Mouse (Mus musculus) lung, postnatal 0 days (tissue): Measurements from ENCODE around the gene Flot1. TPM values are rescaled to one million over a fixed set of nuclear protein-coding genes. Genes with fewer than 3 reads are reported as not detected.
A peak's percentile ranks its signal among the peaks of the same experiment; 100 is the strongest.

Experiments
- ATAC-seq: fragments of 200-750 bp; cut with Nextera tagmentation; 2 replicates; pipeline ENCODE4 v1.8.0; 2017; ENCODE audit warnings: moderate library complexity
- DNase-seq: peaks from one replicate; pipeline ENCODE4 v3.0.0-alpha.2; 2016; ENCODE audit warnings: low spot score
- H3K27ac ChIP-seq: fragments of 300-500 bp; sonication (generic); 2 replicates; pipeline ENCODE4 v1.5.1; 2014; ENCODE audit warnings: antibody characterized with exemption, mild to moderate bottlenecking, low read length, mixed read lengths
- H3K27me3 ChIP-seq: fragments of 300-500 bp; sonication (generic); replicated peaks from 2 replicates; pipeline ENCODE4 v1.6.1; 2014; ENCODE audit warnings: low read length, mixed read lengths; ENCODE audit not compliant: insufficient read depth
- H3K36me3 ChIP-seq: fragments of 300-500 bp; sonication (generic); 2 replicates; pipeline ENCODE4 v1.6.1; 2014; ENCODE audit warnings: low read length, mixed read lengths; ENCODE audit not compliant: insufficient read depth
- H3K4me1 ChIP-seq: fragments of 300-500 bp; sonication (generic); 2 replicates; pipeline ENCODE4 v1.6.1; 2014; ENCODE audit warnings: antibody characterized with exemption, low read depth, low read length, mixed read lengths; ENCODE audit not compliant: insufficient read depth
- H3K4me2 ChIP-seq: fragments of 300-500 bp; sonication (generic); replicated peaks from 2 replicates; pipeline ENCODE4 v1.6.1; 2014; ENCODE audit warnings: low read depth, mild to moderate bottlenecking, low read length, moderate library complexity, mixed read lengths
- H3K4me3 ChIP-seq: fragments of 300-500 bp; sonication (generic); 2 replicates; pipeline ENCODE4 v1.5.1; 2014; ENCODE audit warnings: low read depth, low read length
- H3K9ac ChIP-seq: fragments of 300-500 bp; sonication (generic); replicated peaks from 2 replicates; pipeline ENCODE4 v1.6.1; 2014; ENCODE audit warnings: low read depth, mild to moderate bottlenecking
- H3K9me3 ChIP-seq: fragments of 300-500 bp; sonication (generic); 2 replicates; pipeline ENCODE4 v1.6.1; 2016; ENCODE audit warnings: low read length, mixed read lengths
- CTCF ChIP-seq: IDR thresholded peaks from 2 replicates; pipeline ENCODE4 v1.5.1; 2016; ENCODE audit warnings: antibody characterized with exemption, mild to moderate bottlenecking
- EP300 ChIP-seq: IDR thresholded peaks from 2 replicates; pipeline ENCODE4 v1.6.1; 2016; ENCODE audit warnings: antibody characterized with exemption, mild to moderate bottlenecking, control low read depth
- WGBS: fragments of 180-500 bp; shearing (Covaris S2); extraction: QIAGEN DNeasy Blood & Tissue Kit; methylation state at CpG from one replicate; pipeline ENCODE4 v1.1.7; 2014; 5-methylcytosine and 5-hydroxymethylcytosine counted together
- polyA plus RNA-seq: library from polyadenylated mRNA; unstranded; fragments of >200 nt; fragmentation: Nextera tagmentation; extraction: Ambion mirVana; gene quantifications from 2 replicates; pipeline ENCODE4 v1.2.1, GENCODE M21; 2015

Gene Flot1
- polyA plus RNA-seq, 1 experiment from 2014 or later = 106 TPM

DNA sequence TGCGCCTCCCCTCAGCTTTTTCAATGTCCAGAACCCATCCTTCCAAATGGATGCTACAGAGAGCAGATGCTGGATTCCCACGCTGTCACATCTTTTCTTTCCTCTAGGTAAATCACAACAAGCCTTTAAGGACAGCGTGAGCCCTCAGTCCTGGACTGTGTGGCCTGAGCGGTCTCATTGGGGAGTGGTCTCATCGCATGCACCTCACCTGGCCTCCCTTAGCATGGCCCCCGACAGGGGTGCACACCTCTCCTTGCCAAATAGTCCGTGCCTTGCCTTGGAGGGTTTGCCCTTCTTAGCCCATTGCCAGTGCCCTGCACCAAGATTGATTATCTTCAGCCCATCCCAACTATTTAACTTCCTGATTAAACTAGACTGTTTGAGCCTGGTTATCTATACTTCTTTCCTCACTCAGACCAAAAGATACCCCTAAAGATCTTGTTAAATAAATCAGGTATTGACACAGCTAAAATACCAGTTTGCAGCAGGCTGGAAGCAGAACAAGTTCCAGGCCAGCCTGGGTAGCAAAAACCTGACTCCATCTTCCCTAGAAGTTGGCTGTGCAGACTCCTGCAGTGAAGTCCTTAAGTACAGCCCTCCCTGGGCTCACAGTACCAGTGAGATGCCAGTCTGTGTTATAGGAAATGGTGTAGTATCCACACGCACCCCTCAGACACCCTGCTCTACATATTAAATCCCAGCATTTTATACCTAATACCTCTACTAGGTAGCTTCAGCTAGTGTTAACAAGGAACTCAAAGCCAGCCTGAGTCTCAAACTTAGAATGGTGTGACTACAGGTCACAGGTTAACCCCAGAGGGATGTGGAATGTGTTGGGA lies 9.6 kb downstream of the Flot1 start:
- H3K9me3 ChIP-seq = no peaks in the 10 kb centered on the region
- no peak overlapping the region for H3K9ac ChIP-seq
- TF ChIP-seq CTCF (no peak), EP300 (no peak)
- H3K4me3 ChIP-seq = no peak overlapping the region
- 57% methylated on average over 8 of the region's 8 CpGs for WGBS
- ATAC-seq = no peak
- H3K27me3 ChIP-seq = no peaks in the 10 kb centered on the region
- H3K36me3 ChIP-seq = peaks cover 39% of the 10 kb centered on the region
- H3K4me1 ChIP-seq = peaks cover 5% of the 10 kb centered on the region; the same call in 1 of the 2 replicates
- DNase-seq = no peak
- H3K4me2 ChIP-seq = no peak overlapping the region
- H3K27ac ChIP-seq = no peak overlapping the region

DNA sequence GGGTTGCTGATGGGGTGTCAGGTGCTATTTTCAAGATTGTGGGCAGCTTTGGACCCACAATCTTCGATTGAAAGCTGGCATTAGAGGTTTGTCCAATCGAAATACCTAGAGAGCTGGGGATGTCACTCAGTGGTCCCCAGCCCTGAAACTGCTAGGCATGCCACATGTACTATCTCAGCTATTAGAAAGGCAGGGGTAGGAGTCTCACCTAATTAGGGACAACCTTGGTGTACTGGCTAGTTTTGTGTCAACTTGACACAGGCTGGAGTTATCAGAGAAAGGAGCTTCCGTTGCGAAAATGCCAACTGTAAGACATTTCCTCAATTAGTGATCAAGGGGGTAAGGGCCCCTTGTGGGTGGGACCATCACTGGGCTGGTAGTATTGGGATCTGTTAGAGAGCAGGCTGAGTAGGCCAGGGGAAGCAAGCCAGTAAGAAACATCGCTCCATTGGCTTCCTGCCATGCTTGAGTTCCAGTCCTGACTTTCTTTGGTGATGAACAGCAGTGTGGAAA lies 10.3 kb downstream of the Flot1 start:
- 20% methylated on average over 5 of the region's 5 CpGs for WGBS
- H3K27me3 ChIP-seq = no peaks in the 10 kb centered on the region
- H3K4me2 ChIP-seq = no peak overlapping the region
- no peak for DNase-seq
- peaks cover 5% of the 10 kb centered on the region; the same call in 1 of the 2 replicates for H3K4me1 ChIP-seq
- H3K27ac ChIP-seq = no peak overlapping the region
- H3K4me3 ChIP-seq = no peak overlapping the region
- TF ChIP-seq CTCF (no peak), EP300 (no peak)
- no peaks in the 10 kb centered on the region for H3K9me3 ChIP-seq
- peaks cover 37% of the 10 kb centered on the region for H3K36me3 ChIP-seq
- ATAC-seq = no peak
- no peak overlapping the region for H3K9ac ChIP-seq

DNA sequence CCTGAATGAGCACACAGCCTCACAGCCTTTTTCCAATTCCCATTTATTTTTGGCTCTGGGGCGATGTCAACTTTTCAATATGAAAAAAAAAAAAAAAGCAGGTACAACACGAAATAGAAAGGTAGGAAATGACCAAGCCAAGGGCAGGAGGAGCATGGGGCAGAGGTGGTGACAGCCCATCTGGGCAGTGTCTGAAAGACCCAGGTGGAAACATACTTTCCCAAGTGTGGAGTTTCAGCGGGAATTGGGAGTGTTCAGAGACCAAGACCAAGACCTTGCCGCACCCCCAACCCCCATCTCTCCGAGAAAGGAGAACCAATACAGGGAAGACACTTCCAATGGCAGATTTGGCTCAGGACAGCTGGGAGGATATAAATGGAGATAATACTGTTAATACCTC lies 10.9 kb downstream of the Flot1 start:
- Histone ChIP-seq H3K27ac (no peak overlapping the region), H3K27me3 (no peaks in the 10 kb centered on the region), H3K4me2 (no peak overlapping the region), H3K9me3 (no peaks in the 10 kb centered on the region), H3K4me1 (peaks cover 5% of the 10 kb centered on the region; the same call in 1 of the 2 replicates), H3K9ac (no peak overlapping the region), H3K36me3 (peaks cover 36% of the 10 kb centered on the region), H3K4me3 (no peak overlapping the region)
- TF ChIP-seq CTCF (no peak), EP300 (no peak)
- ATAC-seq (no peak), DNase-seq (no peak)
- WGBS = 55% methylated on average over 5 of the region's 5 CpGs

DNA sequence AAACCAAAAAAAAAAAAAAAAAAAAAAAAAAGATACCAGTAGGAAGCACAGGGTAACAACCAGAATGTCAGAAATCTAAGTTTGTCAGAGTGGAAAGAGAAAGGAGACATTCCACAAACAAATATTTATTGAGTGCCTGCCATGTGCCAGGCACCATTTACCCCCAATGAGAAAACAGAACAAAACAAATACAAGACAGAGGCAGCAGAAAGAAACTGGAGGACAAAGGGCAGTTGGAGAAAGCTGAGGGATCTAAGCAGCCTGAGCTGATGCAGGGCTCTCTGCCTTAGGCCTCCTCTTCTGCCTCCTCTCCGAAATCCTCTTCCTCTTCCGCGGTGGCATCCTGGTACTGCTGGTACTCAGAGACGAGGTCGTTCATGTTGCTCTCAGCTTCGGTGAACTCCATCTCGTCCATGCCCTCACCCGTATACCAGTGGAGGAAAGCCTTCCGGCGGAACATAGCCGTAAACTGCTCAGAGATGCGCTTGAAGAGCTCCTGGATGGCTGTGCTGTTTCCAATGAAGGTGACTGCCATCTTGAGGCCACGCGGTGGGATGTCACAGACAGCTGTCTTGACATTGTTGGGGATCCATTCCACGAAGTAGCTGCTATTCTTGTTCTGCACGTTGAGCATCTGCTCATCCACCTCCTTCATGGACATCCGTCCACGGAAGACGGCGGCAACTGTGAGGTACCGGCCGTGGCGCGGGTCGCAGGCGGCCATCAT lies 11.8 kb downstream of the Flot1 start:
- WGBS = 58% methylated on average over 26 of the region's 26 CpGs
- no peak overlapping the region for H3K9ac ChIP-seq
- no peak overlapping the region; the same call in 1 of the 2 replicates for H3K4me2 ChIP-seq
- H3K9me3 ChIP-seq = no peaks in the 10 kb centered on the region
- no peaks in the 10 kb centered on the region for H3K27me3 ChIP-seq
- peaks cover 36% of the 10 kb centered on the region for H3K36me3 ChIP-seq
- no peak overlapping the region for H3K27ac ChIP-seq
- peaks cover 5% of the 10 kb centered on the region; the same call in 1 of the 2 replicates for H3K4me1 ChIP-seq
- TF ChIP-seq CTCF (peak; percentile 35), EP300 (no peak)
- no peak overlapping the region for H3K4me3 ChIP-seq
- no peak for ATAC-seq
- no peak for DNase-seq

DNA sequence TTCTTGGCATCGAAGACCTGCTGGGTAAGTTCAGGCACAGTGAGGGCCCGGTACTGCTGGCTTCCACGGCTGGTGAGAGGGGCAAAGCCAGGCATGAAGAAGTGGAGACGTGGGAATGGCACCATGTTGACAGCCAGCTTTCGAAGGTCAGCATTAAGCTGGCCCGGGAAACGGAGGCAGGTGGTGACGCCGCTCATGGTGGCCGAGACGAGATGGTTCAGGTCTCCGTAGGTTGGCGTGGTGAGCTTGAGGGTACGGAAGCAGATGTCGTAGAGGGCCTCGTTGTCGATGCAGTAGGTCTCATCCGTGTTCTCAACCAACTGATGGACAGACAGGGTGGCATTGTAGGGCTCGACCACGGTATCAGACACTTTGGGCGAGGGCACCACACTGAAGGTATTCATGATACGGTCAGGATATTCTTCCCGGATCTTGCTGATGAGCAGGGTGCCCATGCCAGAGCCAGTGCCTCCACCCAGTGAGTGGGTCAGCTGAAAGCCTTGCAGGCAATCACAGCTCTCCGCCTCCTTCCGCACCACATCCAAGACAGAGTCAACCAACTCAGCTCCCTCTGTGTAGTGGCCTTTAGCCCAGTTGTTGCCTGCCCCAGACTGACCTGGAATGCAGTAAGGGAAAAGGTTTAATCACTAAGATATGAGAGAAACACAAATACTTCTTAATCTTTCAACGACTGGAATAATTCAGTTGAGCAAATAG lies 12.6 kb downstream of the Flot1 start:
- TF ChIP-seq CTCF = no peak
- TF ChIP-seq EP300 = no peak
- Histone ChIP-seq H3K4me1 (peaks cover 5% of the 10 kb centered on the region; the same call in 1 of the 2 replicates), H3K4me2 (no peak overlapping the region; the same call in 1 of the 2 replicates), H3K27ac (no peak overlapping the region), H3K36me3 (peaks cover 36% of the 10 kb centered on the region), H3K4me3 (no peak overlapping the region), H3K9ac (no peak overlapping the region), H3K27me3 (no peaks in the 10 kb centered on the region), H3K9me3 (no peaks in the 10 kb centered on the region)
- 51% methylated on average over 26 of the region's 26 CpGs for WGBS
- DNase-seq = no peak
- no peak for ATAC-seq
